Mouse (Mus musculus): ENCODE data around the gene Tas2r131.
"Not testable (repeated sequence)": the region's sequence is repeated elsewhere in the genome, so short reads cannot be mapped to it uniquely, and the experiment has no call there.

The Tas2r131 gene

DNA sequence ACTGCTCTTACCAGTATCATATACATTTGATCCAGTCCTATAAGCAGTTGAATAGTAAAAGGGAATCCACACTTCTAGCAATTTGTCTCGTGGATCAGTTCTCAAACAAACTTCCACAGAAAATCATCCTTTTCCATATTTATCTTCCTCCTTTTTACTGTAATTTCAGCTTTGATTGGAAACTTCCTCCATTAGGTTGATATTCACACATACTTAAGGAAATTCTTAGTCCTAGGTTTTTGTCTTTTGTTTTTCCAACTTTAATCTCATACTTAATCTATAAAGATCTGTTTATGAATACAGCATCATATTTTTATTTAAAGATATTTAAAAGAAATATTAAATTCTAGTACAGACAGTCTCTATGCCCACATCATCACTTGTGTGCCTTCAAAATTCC, at the start of gene Tas2r131:
Gene Tas2r131 (minus strand): TSS at position 101 of the 400 bp plus-strand sequence.
- no peak for DNase-seq (ENCODE audit: low read depth)

DNA sequence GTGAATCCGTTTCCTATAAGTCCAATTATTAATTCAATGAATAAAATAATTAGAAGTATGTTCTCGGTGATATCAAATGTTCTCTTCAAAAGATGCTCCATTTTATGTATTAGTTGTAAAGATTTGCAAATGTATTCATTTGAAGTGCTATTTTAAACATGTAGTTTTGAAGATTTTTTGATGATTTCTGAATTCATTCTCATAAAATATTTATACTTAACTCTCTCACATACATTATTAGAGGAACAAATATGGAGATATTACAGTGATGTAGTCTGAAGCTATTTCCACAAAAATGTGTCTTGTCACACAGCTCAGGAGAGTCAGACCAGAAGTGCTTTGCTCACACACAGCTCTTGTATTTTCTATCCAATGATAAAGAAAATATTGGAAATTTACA, 23.1 kb upstream of the Tas2r131 start, which contains the start of gene Tas2r109:
Gene Tas2r109 (minus strand): TSS at position 101 of the 400 bp plus-strand sequence.
- no peak for DNase-seq (ENCODE audit: low read depth)

DNA sequence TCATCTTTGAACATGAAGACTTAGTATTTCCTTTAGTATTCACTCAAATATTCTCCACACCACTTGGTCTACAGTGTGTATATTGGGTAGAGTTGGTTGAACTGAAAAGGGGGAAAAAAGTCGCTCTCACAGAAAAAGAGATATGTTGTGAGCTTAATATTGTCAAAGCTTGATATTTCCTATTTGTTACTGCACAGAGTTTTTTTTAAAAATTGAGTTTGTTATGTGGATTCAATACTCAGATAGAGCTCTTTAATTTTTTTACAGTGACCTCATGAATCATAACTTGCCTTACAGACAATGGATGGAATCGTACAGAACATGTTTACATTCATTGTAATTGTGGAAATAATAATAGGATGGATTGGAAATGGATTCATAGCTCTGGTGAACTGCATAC, 6.9 kb downstream of the Tas2r131 start, which contains the start of gene Tas2r129:
Gene Tas2r129 (plus strand): TSS at position 301 of the 400 bp plus-strand sequence.
- no peak for DNase-seq (ENCODE audit: low read depth)

DNA sequence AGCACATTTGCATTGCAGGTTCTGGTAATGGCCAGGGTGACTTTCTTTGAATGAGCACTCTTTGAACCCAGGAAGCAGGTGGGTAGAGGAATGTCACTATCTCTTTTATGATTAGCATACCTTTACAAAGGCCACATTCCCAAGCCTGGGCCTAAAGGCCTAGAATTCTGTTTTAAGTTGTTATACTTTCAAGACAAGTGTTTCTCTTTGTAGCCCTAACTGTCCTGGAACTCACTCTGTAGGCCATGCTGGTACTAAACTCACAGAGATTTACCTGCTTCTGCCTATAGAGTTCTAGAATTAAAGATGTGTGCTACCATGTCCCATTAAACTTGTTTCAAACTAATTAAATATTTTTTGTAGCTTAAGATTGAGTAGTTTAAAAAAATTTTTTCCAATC, 16.3 kb downstream of the Tas2r131 start:
- not testable (repeated sequence) for DNase-seq (ENCODE audit: low read depth)

- DNase-seq (ENCODE audit: low read depth), result no peak
These were observed 48.4 kb downstream of the Tas2r131 start, which contains the start of gene Tas2r125 for GRCm38 (mm10) chr6:132909351-132909750. Tas2r125 (plus strand) TSS chr6:132909651.

All from induced T-regulatory cell, adult 2 months (primary cell).